20 mouse cellular contexts compared by ENCODE assay signal in genomic region chr13:106638706-106639385, GRCm38 (mm10).
A peak's percentile ranks its signal among the peaks of the same experiment; 100 is the strongest.
DNase-seq lines count a peak whose midpoint lies in the region; ATAC-seq and TF ChIP-seq lines count a peak whose summit lies in the region.
"Had no signal": no experiment of that assay in that cellular context is flagged by ENCODE, and none has a peak within 500 bp of the region (broad histone marks: within the 10 kb centered on the region; RNA-seq: fewer than 3 reads in every experiment).

No protein-coding gene starts in this region.

- H3K4me3 ChIP-seq in bone marrow macrophage, adult 2 months (ENCODE audit: insufficient read depth, low read length), result no peak overlapping the region
- no peak overlapping the region for H3K4me3 ChIP-seq in liver, postnatal 0 days (ENCODE audit: low read depth, low read length)
- H3K4me3 ChIP-seq in midbrain, embryonic 13.5 days (replicated peaks), result no peak overlapping the region
- H3K4me3 ChIP-seq: embryonic facial prominence, embryonic 15.5 days; limb, embryonic 13.5 days; lung, embryonic 15.5 days; megakaryocyte, embryonic 14.5 days; midbrain, embryonic 15.5 days had no signal

- WGBS in liver, postnatal 0 days (ENCODE audit: insufficient replicate concordance), result 49% methylated on average over 7 of the region's 7 CpGs
- WGBS in midbrain, embryonic 13.5 days, result 85% methylated on average over 7 of the region's 7 CpGs

- peak; percentile 49 for ATAC-seq in liver, postnatal 0 days
- no peak for ATAC-seq in midbrain, embryonic 13.5 days
- ATAC-seq: forebrain, postnatal 0 days; midbrain, embryonic 15.5 days had no signal

- no peaks in the 10 kb centered on the region for H3K27me3 ChIP-seq in liver, postnatal 0 days (ENCODE audit: insufficient read depth, low read length)
- no peaks in the 10 kb centered on the region for H3K27me3 ChIP-seq in midbrain, embryonic 13.5 days
- H3K27me3 ChIP-seq: embryonic facial prominence, embryonic 15.5 days; limb, embryonic 13.5 days; lung, embryonic 15.5 days; megakaryocyte, embryonic 14.5 days; midbrain, embryonic 15.5 days had no signal

- no peak overlapping the region for H3K4me2 ChIP-seq in liver, postnatal 0 days (ENCODE audit: low read depth, low read length)
- H3K4me2 ChIP-seq in midbrain, embryonic 13.5 days (replicated peaks), result no peak overlapping the region
- H3K4me2 ChIP-seq: embryonic facial prominence, embryonic 15.5 days; heart, embryonic 11.5 days; hindbrain, embryonic 14.5 days; limb, embryonic 13.5 days; lung, embryonic 15.5 days; midbrain, embryonic 15.5 days had no signal

- DNase-seq in spleen, postnatal 36 days (ENCODE audit: low spot score in 2 of 2), result peak; percentile 17 to 25
- no peak for DNase-seq in spleen, adult 12 weeks (ENCODE audit: low spot score)
- no peak for DNase-seq in liver, postnatal 0 days
- no peak for DNase-seq in urinary bladder, postnatal 36 days (ENCODE audit: low spot score in 2 of 2)
- no peak for DNase-seq in kidney, adult 8-10 months
- DNase-seq: cerebellum, adult 9-11 months; forebrain, postnatal 0 days; heart, postnatal 14 days; kidney, adult 9 months; kidney, postnatal 4 days; thymus, postnatal 14 days had no signal

- no peak overlapping the region for H3K9ac ChIP-seq in liver, postnatal 0 days (replicated peaks)
- no peak overlapping the region for H3K9ac ChIP-seq in midbrain, embryonic 13.5 days (replicated peaks)
- H3K9ac ChIP-seq: embryonic facial prominence, embryonic 15.5 days; forebrain, postnatal 0 days; hindbrain, embryonic 14.5 days; limb, embryonic 13.5 days; lung, embryonic 15.5 days; midbrain, embryonic 15.5 days had no signal

- no peak for TF ChIP-seq EP300 in liver, postnatal 0 days (IDR thresholded peaks at IDR 0.05; ENCODE audit: low read depth)

- H3K9me3 ChIP-seq in liver, postnatal 0 days (ENCODE audit: low read length), result no peaks in the 10 kb centered on the region
- no peaks in the 10 kb centered on the region for H3K9me3 ChIP-seq in midbrain, embryonic 13.5 days
- H3K9me3 ChIP-seq: embryonic facial prominence, embryonic 15.5 days; limb, embryonic 13.5 days; lung, embryonic 15.5 days; megakaryocyte, embryonic 14.5 days; midbrain, embryonic 15.5 days had no signal

- no peak for TF ChIP-seq POLR2A in bone marrow macrophage, adult 2 months (IDR thresholded peaks at IDR 0.05; ENCODE audit: borderline replicate concordance, low read depth, low read length)

- peak overlapping the region; percentile 9; the same call in 1 of the 2 replicates for H3K27ac ChIP-seq in bone marrow macrophage, adult 2 months (ENCODE audit: insufficient read depth, low read depth, low read length)
- H3K27ac ChIP-seq in liver, postnatal 0 days (ENCODE audit: low read depth), result no peak overlapping the region
- no peak overlapping the region for H3K27ac ChIP-seq in midbrain, embryonic 13.5 days
- H3K27ac ChIP-seq: embryonic facial prominence, embryonic 15.5 days; hindbrain, embryonic 14.5 days; limb, embryonic 13.5 days; lung, embryonic 15.5 days; midbrain, embryonic 15.5 days had no signal

- peaks cover 11% of the 10 kb centered on the region for H3K4me1 ChIP-seq in bone marrow macrophage, adult 2 months (ENCODE audit: control insufficient read depth, insufficient read depth, low read length)
- no peaks in the 10 kb centered on the region for H3K4me1 ChIP-seq in liver, postnatal 0 days (ENCODE audit: insufficient read depth)
- no peaks in the 10 kb centered on the region for H3K4me1 ChIP-seq in midbrain, embryonic 13.5 days (replicated peaks)
- H3K4me1 ChIP-seq: embryonic facial prominence, embryonic 15.5 days; limb, embryonic 13.5 days; lung, embryonic 15.5 days; midbrain, embryonic 15.5 days had no signal

- no peaks in the 10 kb centered on the region for H3K36me3 ChIP-seq in liver, postnatal 0 days (replicated peaks; ENCODE audit: insufficient read depth, low read length)
- no peaks in the 10 kb centered on the region for H3K36me3 ChIP-seq in midbrain, embryonic 13.5 days
- H3K36me3 ChIP-seq: embryonic facial prominence, embryonic 15.5 days; limb, embryonic 13.5 days; lung, embryonic 15.5 days; midbrain, embryonic 15.5 days had no signal

- no peak for TF ChIP-seq CTCF in bone marrow macrophage, adult 2 months (IDR thresholded peaks at IDR 0.05; ENCODE audit: low read depth, low read length)
- no peak for TF ChIP-seq CTCF in liver, postnatal 0 days (IDR thresholded peaks at IDR 0.05; ENCODE audit: low read depth)

Comparison
In these comparisons a context has a peak if more than half of its experiments do, and no peak if none do; other contexts are left out.
1. DNase-seq: peak in spleen, postnatal 36 days (2 of 2); none in spleen, adult 12 weeks (single experiment), liver, postnatal 0 days (single experiment), urinary bladder, postnatal 36 days (0 of 2) and kidney, adult 8-10 months (0 of 2).